Comparison of ENCODE assay signal across 9 mouse cellular contexts in the genomic region with DNA sequence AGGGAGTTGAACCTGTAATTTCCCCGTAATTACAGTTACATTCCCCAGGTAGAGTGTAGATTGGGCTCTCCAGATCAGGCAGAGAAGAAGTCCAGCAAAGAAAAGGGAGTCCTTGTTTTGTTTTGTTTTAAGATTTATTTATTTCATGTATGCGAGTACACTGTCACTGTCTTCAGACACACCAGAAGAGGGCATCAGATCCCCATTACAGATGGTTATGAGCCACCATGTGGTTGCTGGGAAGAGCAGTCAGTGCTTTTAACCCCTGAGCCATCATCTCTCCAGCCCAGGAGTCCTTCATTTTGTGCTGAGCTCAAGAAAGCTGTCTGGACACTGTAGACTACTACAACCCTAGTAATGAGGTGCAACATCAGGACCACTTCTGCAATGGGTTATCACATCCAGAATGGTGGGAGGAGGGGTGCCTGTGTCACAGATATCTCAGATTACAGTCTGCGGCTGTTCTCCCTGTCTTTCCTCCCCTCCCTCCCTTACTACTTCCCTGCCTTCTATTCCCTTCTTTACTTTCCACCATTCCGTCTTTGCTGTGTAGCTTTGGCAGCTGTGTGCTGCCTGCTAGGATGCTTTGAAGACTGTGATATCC. TPM values are rescaled to one million over a fixed set of nuclear protein-coding genes. Genes with fewer than 3 reads are reported as not detected.
DNase-seq lines count a peak whose midpoint lies in the region; ATAC-seq and TF ChIP-seq lines count a peak whose summit lies in the region.
"Had no signal": no experiment of that assay in that cellular context is flagged by ENCODE, and none has a peak within 500 bp of the region (broad histone marks: within the 10 kb centered on the region; RNA-seq: fewer than 3 reads in every experiment).

No protein-coding gene starts in this region.

- intact Hi-C loops in left cerebral cortex, postnatal 36 days (cut with DNase I): loop anchor here (5.0 to 10.0 kb wide), 2 partner anchors 158 to 404 kb away; no protein-coding TSS in a partner anchor

- in situ Hi-C loops in Patski (cut with MboI; ENCODE audit: low pct_unique_long_range_greater_than_20kb): loop anchor here (10.0 kb wide), 1 partner anchor 404 kb away; no protein-coding TSS in a partner anchor

- H3K9me3 ChIP-seq in heart, embryonic 13.5 days: no peaks in the 10 kb centered on the region
- H3K9me3 ChIP-seq in liver, postnatal 0 days (ENCODE audit: low read length): no peaks in the 10 kb centered on the region
- H3K9me3 ChIP-seq: liver, embryonic 13.5 days had no signal

- TF ChIP-seq EP300 in liver, postnatal 0 days (IDR thresholded peaks at IDR 0.05; ENCODE audit: low read depth): no peak

- H3K4me2 ChIP-seq in heart, embryonic 13.5 days: peak overlapping the region; percentile 64
- peak overlapping the region; percentile 29 for H3K4me2 ChIP-seq in liver, postnatal 0 days (ENCODE audit: low read depth, low read length)

- CTCF ChIA-PET in Patski (lab: Charles Lee): interaction anchor here (0.8 to 2.7 kb wide), 15 partner anchors 9 to 171 kb away, joined by 3 to 12 read pairs (median 3); no protein-coding TSS in a partner anchor

- peak overlapping the region; percentile 33; the same call in 1 of the 2 replicates for H3K4me3 ChIP-seq in heart, embryonic 13.5 days
- H3K4me3 ChIP-seq in liver, postnatal 0 days (ENCODE audit: low read depth, low read length): no peak overlapping the region
- H3K4me3 ChIP-seq: liver, embryonic 13.5 days had no signal

- no peak for ATAC-seq in heart, embryonic 13.5 days (ENCODE audit: extremely low read depth, insufficient number of reproducible peaks, low FRiP score, low TSS enrichment)
- no peak for ATAC-seq in Patski
- no peak for ATAC-seq in liver, postnatal 0 days

- TF ChIP-seq CTCF in Patski (IDR thresholded peaks at IDR 0.05): peak; percentile 54
- TF ChIP-seq CTCF in liver, postnatal 0 days (IDR thresholded peaks at IDR 0.05; ENCODE audit: low read depth): no peak

- no peak for DNase-seq in heart, postnatal 4 days
- DNase-seq in Patski (ENCODE audit: low read depth, low spot score): no peak
- peak; percentile 49 for DNase-seq in forelimb bud, embryonic 11.5 days (ENCODE audit: low read depth, low spot score)
- DNase-seq in liver, postnatal 0 days: no peak
- DNase-seq in left cerebral cortex, postnatal 36 days (ENCODE audit: low spot score in 2 of 2): no peak
- DNase-seq in adrenal gland, postnatal 25 days: no peak
- no peak for DNase-seq in urinary bladder, postnatal 4 days (ENCODE audit: low spot score in 2 of 2)
- DNase-seq: liver, embryonic 13.5 days had no signal

- WGBS in heart, embryonic 13.5 days: 36% methylated on average over 4 of the region's 4 CpGs
- 48% methylated on average over 4 of the region's 4 CpGs for WGBS in liver, postnatal 0 days (ENCODE audit: insufficient replicate concordance)

- POLR2A ChIA-PET in Patski (lab: Charles Lee): interaction anchor here (0.7 kb wide), 1 partner anchor 334 kb away, joined by 8 read pairs; no protein-coding TSS in a partner anchor

- peak overlapping the region; percentile 53 for H3K9ac ChIP-seq in heart, embryonic 13.5 days
- no peak overlapping the region for H3K9ac ChIP-seq in liver, postnatal 0 days (replicated peaks)
- H3K9ac ChIP-seq: liver, embryonic 13.5 days had no signal

- H3K36me3 ChIP-seq in heart, embryonic 13.5 days: no peaks in the 10 kb centered on the region
- H3K36me3 ChIP-seq in liver, postnatal 0 days (replicated peaks; ENCODE audit: insufficient read depth, low read length): no peaks in the 10 kb centered on the region
- H3K36me3 ChIP-seq: liver, embryonic 13.5 days had no signal

- H3K27me3 ChIP-seq in heart, embryonic 13.5 days (replicated peaks): peaks cover 22% of the 10 kb centered on the region
- no peaks in the 10 kb centered on the region for H3K27me3 ChIP-seq in Patski
- no peaks in the 10 kb centered on the region for H3K27me3 ChIP-seq in liver, postnatal 0 days (ENCODE audit: insufficient read depth, low read length)

- H3K27ac ChIP-seq in heart, embryonic 13.5 days (replicated peaks): no peak overlapping the region
- H3K27ac ChIP-seq in liver, postnatal 0 days (ENCODE audit: low read depth): no peak overlapping the region
- H3K27ac ChIP-seq: liver, embryonic 13.5 days had no signal

- H3K4me1 ChIP-seq in heart, embryonic 13.5 days: peaks cover 14% of the 10 kb centered on the region
- no peaks in the 10 kb centered on the region for H3K4me1 ChIP-seq in liver, postnatal 0 days (ENCODE audit: insufficient read depth)

RNA-seq across cellular contexts. Expression of gene Cyb5r3, which starts 36.8 kb away (rescaled TPM):
- 127 and 137 TPM in 2 replicates for polyA plus RNA-seq in heart, embryonic 13.5 days (2015; fragmentation: Nextera tagmentation; extraction: Ambion mirVana)
- total RNA-seq in heart, postnatal 4 days (2021): 100 to 1,000 TPM; 135 to 141 TPM
- 466 TPM for polyA plus RNA-seq in Patski (2021)
- polyA plus RNA-seq in liver, postnatal 0 days (2015; fragmentation: Nextera tagmentation; extraction: Ambion mirVana): 89.1 and 94.2 TPM in 2 replicates
- total RNA-seq in left cerebral cortex, postnatal 36 days (2021): 10 to 100 TPM; 59.1 to 62.8 TPM
- total RNA-seq in adrenal gland, postnatal 25 days (2021): 349 and 393 TPM in 2 replicates

RNA-seq across cellular contexts. Expression of gene A4galt, which starts 42.4 kb away (rescaled TPM):
- polyA plus RNA-seq in heart, embryonic 13.5 days (2015; fragmentation: Nextera tagmentation; extraction: Ambion mirVana): 0.42 and 0.47 TPM in 2 replicates
- total RNA-seq in heart, postnatal 4 days (2021): 1 to 10 TPM; 3.4 to 4.1 TPM
- polyA plus RNA-seq in Patski (2021): 0.46 TPM
- 0.13 and 0.25 TPM in 2 replicates for polyA plus RNA-seq in liver, postnatal 0 days (2015; fragmentation: Nextera tagmentation; extraction: Ambion mirVana)
- 1 to 10 TPM; 3.4 to 4.1 TPM for total RNA-seq in left cerebral cortex, postnatal 36 days (2021)
- 6.8 and 7.7 TPM in 2 replicates for total RNA-seq in adrenal gland, postnatal 25 days (2021)
